Comparison of ENCODE assay signal across 9 mouse cellular contexts in genomic region chr1:86968261-86968964, GRCm38 (mm10).
DNase-seq lines count a peak whose midpoint lies in the region; ATAC-seq lines count a peak whose summit lies in the region.
"Had no signal": no experiment of that assay in that cellular context is flagged by ENCODE, and none has a peak within 500 bp of the region (broad histone marks: within the 10 kb centered on the region; RNA-seq: fewer than 3 reads in every experiment).

No protein-coding gene starts in this region.

- H3K9me3 ChIP-seq in heart, embryonic 11.5 days (replicated peaks; ENCODE audit: control insufficient read depth, low read length), result no peaks in the 10 kb centered on the region
- H3K9me3 ChIP-seq in intestine, embryonic 15.5 days, result no peaks in the 10 kb centered on the region
- H3K9me3 ChIP-seq in forebrain, embryonic 13.5 days (replicated peaks), result no peaks in the 10 kb centered on the region
- H3K9me3 ChIP-seq: embryonic facial prominence, embryonic 15.5 days had no signal

- peak; percentile 18 for DNase-seq in heart, adult 8-10 months (ENCODE audit: low spot score)
- peak; percentile 67 for DNase-seq in NIH3T3 (ENCODE audit: low read depth)
- peak; percentile 31 for DNase-seq in fibroblast of lung, adult 2 months (ENCODE audit: low read depth)
- peak; percentile 17 to 49 for DNase-seq in lung, adult 18-20 months

- no peak for ATAC-seq in heart, embryonic 11.5 days (replicated peaks; ENCODE audit: insufficient number of reproducible peaks, low FRiP score, low TSS enrichment)
- ATAC-seq in CD4-positive, CD25-positive, alpha-beta regulatory T cell, adult 4 months, result no peak
- no peak for ATAC-seq in intestine, embryonic 15.5 days
- ATAC-seq in forebrain, embryonic 13.5 days, result no peak

- no peak overlapping the region for H3K4me3 ChIP-seq in heart, embryonic 11.5 days (ENCODE audit: low read depth, low read length)
- H3K4me3 ChIP-seq in intestine, embryonic 15.5 days (replicated peaks), result no peak overlapping the region
- H3K4me3 ChIP-seq in forebrain, embryonic 13.5 days, result no peak overlapping the region
- H3K4me3 ChIP-seq: embryonic facial prominence, embryonic 15.5 days had no signal

- no peak overlapping the region for H3K27ac ChIP-seq in heart, embryonic 11.5 days (ENCODE audit: low read depth, low read length)
- no peak overlapping the region for H3K27ac ChIP-seq in intestine, embryonic 15.5 days
- no peak overlapping the region for H3K27ac ChIP-seq in forebrain, embryonic 13.5 days
- H3K27ac ChIP-seq: embryonic facial prominence, embryonic 15.5 days had no signal

- H3K4me1 ChIP-seq in heart, embryonic 11.5 days (ENCODE audit: control insufficient read depth, insufficient read depth, low read length), result no peaks in the 10 kb centered on the region
- H3K4me1 ChIP-seq in intestine, embryonic 15.5 days (replicated peaks), result no peaks in the 10 kb centered on the region
- peaks cover 7% of the 10 kb centered on the region; the same call in 1 of the 2 replicates for H3K4me1 ChIP-seq in forebrain, embryonic 13.5 days

- H3K36me3 ChIP-seq in heart, embryonic 11.5 days (ENCODE audit: control insufficient read depth, insufficient read depth, low read length), result no peaks in the 10 kb centered on the region
- H3K36me3 ChIP-seq in intestine, embryonic 15.5 days, result no peaks in the 10 kb centered on the region
- H3K36me3 ChIP-seq in forebrain, embryonic 13.5 days (ENCODE audit: poor library complexity, severe bottlenecking), result peaks cover 4% of the 10 kb centered on the region
- H3K36me3 ChIP-seq: embryonic facial prominence, embryonic 15.5 days had no signal

- H3K9ac ChIP-seq in heart, embryonic 11.5 days (ENCODE audit: low read depth, low read length), result no peak overlapping the region
- H3K9ac ChIP-seq in intestine, embryonic 15.5 days, result no peak overlapping the region
- H3K9ac ChIP-seq in forebrain, embryonic 13.5 days, result no peak overlapping the region
- H3K9ac ChIP-seq: embryonic facial prominence, embryonic 15.5 days had no signal

- H3K27me3 ChIP-seq in heart, embryonic 11.5 days (ENCODE audit: control insufficient read depth, insufficient read depth, low read length), result no peaks in the 10 kb centered on the region
- no peaks in the 10 kb centered on the region for H3K27me3 ChIP-seq in intestine, embryonic 15.5 days (replicated peaks)
- no peaks in the 10 kb centered on the region for H3K27me3 ChIP-seq in forebrain, embryonic 13.5 days
- H3K27me3 ChIP-seq: embryonic facial prominence, embryonic 15.5 days had no signal

- H3K4me2 ChIP-seq in heart, embryonic 11.5 days, result no peak overlapping the region
- H3K4me2 ChIP-seq in intestine, embryonic 15.5 days (replicated peaks), result no peak overlapping the region
- H3K4me2 ChIP-seq in forebrain, embryonic 13.5 days, result no peak overlapping the region
- H3K4me2 ChIP-seq: embryonic facial prominence, embryonic 15.5 days had no signal

- WGBS in heart, embryonic 11.5 days (ENCODE audit: insufficient replicate concordance), result 50% methylated on average over 6 of the region's 6 CpGs
- WGBS in intestine, embryonic 15.5 days, result 56% methylated on average over 6 of the region's 6 CpGs
- WGBS in forebrain, embryonic 13.5 days, result 54% methylated on average over 6 of the region's 6 CpGs
